Mouse (Mus musculus) hindbrain, embryonic 11.5 days (tissue): ENCODE results near the gene Khsrp. TPM values are rescaled to one million over a fixed set of nuclear protein-coding genes. Genes with fewer than 3 reads are reported as not detected.

Experiments
- ATAC-seq: fragments of 200-750 bp; cut with Nextera tagmentation; 2 replicates; pipeline ENCODE4 v1.8.0; 2017; ENCODE audit warnings: mild to moderate bottlenecking, moderate TSS enrichment, moderate library complexity; ENCODE audit not compliant: low FRiP score
- DNase-seq: peaks from one replicate; pipeline ENCODE4 v3.0.0-alpha.2; 2015; ENCODE audit warnings: low spot score
- H3K27ac ChIP-seq: fragments of 300-500 bp; sonication (generic); 2 replicates; pipeline ENCODE4 v1.5.1; 2014; ENCODE audit warnings: mild to moderate bottlenecking, low read depth, low read length
- H3K27me3 ChIP-seq: fragments of 300-500 bp; sonication (generic); 2 replicates; pipeline ENCODE4 v1.6.1; 2014; ENCODE audit warnings: mild to moderate bottlenecking, low read length, moderate library complexity, mixed read lengths; ENCODE audit not compliant: control insufficient read depth, insufficient read depth
- H3K36me3 ChIP-seq: fragments of 300-500 bp; sonication (generic); 2 replicates; pipeline ENCODE4 v1.6.1; 2014; ENCODE audit warnings: mild to moderate bottlenecking, low read length, moderate library complexity, mixed read lengths; ENCODE audit not compliant: control insufficient read depth, insufficient read depth
- H3K4me1 ChIP-seq: fragments of 300-500 bp; sonication (generic); replicated peaks from 2 replicates; pipeline ENCODE4 v1.6.1; 2014; ENCODE audit warnings: low read length, mixed read lengths; ENCODE audit not compliant: control insufficient read depth, insufficient read depth
- H3K4me2 ChIP-seq: fragments of 300-500 bp; sonication (generic); replicated peaks from 2 replicates; pipeline ENCODE4 v1.6.1; 2014; ENCODE audit warnings: mild to moderate bottlenecking, low read depth, low read length
- H3K4me3 ChIP-seq: fragments of 300-500 bp; sonication (generic); 2 replicates; pipeline ENCODE4 v1.5.1; 2014; ENCODE audit warnings: low read depth, low read length
- H3K9ac ChIP-seq: fragments of 300-500 bp; sonication (generic); 2 replicates; pipeline ENCODE4 v1.6.1; 2014; ENCODE audit warnings: low read depth, low read length
- H3K9me3 ChIP-seq: fragments of 300-500 bp; sonication (generic); 2 replicates; pipeline ENCODE4 v1.6.1; 2016; ENCODE audit warnings: low read length; ENCODE audit not compliant: control insufficient read depth
- WGBS: fragments of 180-500 bp; shearing (Covaris S2); extraction: QIAGEN DNeasy Blood & Tissue Kit; methylation state at CpG from one replicate; pipeline ENCODE4 v1.1.7; 2014; 5-methylcytosine and 5-hydroxymethylcytosine counted together
- polyA plus RNA-seq: library from polyadenylated mRNA; unstranded; fragments of >200 nt; fragmentation: Nextera tagmentation; extraction: Ambion mirVana; gene quantifications from 2 replicates; pipeline ENCODE4 v1.2.1, GENCODE M21; 2014

The Khsrp gene
- polyA plus RNA-seq, 1 experiment from 2014 or later: 42.7 TPM

GRCm38 (mm10) chr17:56974708-56975240, 56.5 kb downstream of the Khsrp start:
- Histone ChIP-seq H3K9me3 (no peaks in the 10 kb centered on the region), H3K9ac (no peak overlapping the region), H3K4me3 (no peak overlapping the region), H3K4me1 (no peaks in the 10 kb centered on the region), H3K27me3 (peaks cover 2% of the 10 kb centered on the region; the same call in 1 of the 2 replicates), H3K27ac (no peak overlapping the region), H3K4me2 (no peak overlapping the region), H3K36me3 (no peaks in the 10 kb centered on the region)
- DNase-seq (no peak), ATAC-seq (no peak)
- WGBS: 68% methylated on average over 5 of the region's 5 CpGs

- Histone ChIP-seq H3K4me2 (no peak overlapping the region), H3K4me1 (no peaks in the 10 kb centered on the region), H3K9ac (no peak overlapping the region), H3K4me3 (no peak overlapping the region), H3K36me3 (no peaks in the 10 kb centered on the region), H3K27me3 (peaks cover 2% of the 10 kb centered on the region; the same call in 1 of the 2 replicates), H3K9me3 (no peaks in the 10 kb centered on the region), H3K27ac (no peak overlapping the region)
- no peak for ATAC-seq
- DNase-seq: no peak
- WGBS: 63% methylated on average over 11 of the region's 14 CpGs
These were observed 57.2 kb downstream of the Khsrp start for GRCm38 (mm10) chr17:56973956-56974707.

Other genes starting within 250 kb of the Khsrp start
- 6.4 and 6.7 TPM in 2 replicates for gene Rfx2, start 200.5 kb downstream of the Khsrp start, polyA plus RNA-seq
- not detected in 2 replicates for gene Acsbg2, start 157.1 kb downstream of the Khsrp start, polyA plus RNA-seq
- gene 1700061G19Rik, start 156.0 kb downstream of the Khsrp start, polyA plus RNA-seq: 0.25 and 0.26 TPM in 2 replicates
- gene Mllt1, start 96.1 kb downstream of the Khsrp start, polyA plus RNA-seq: 26.0 and 32.2 TPM in 2 replicates
- gene Acer1, start 49.4 kb downstream of the Khsrp start, polyA plus RNA-seq: not detected in 2 replicates
- gene Clpp, start 41.2 kb downstream of the Khsrp start, polyA plus RNA-seq: 146 and 152 TPM in 2 replicates
- gene Alkbh7, start 34.2 kb downstream of the Khsrp start, polyA plus RNA-seq: 32.4 and 33.0 TPM in 2 replicates
- 0.36 TPM in 1 of 2 replicates, not detected in the other for gene Pspn, start 31.5 kb downstream of the Khsrp start, polyA plus RNA-seq
- 65.6 and 76.7 TPM in 2 replicates for gene Gtf2f1, start 20.2 kb downstream of the Khsrp start, polyA plus RNA-seq
- gene Gm17949, start 20.1 kb downstream of the Khsrp start, polyA plus RNA-seq: 0.33 TPM in 1 of 2 replicates, not detected in the other
- gene Slc25a41, start 10.1 kb upstream of the Khsrp start, polyA plus RNA-seq: not detected in 2 replicates
- 2.1 and 3.6 TPM in 2 replicates for gene Crb3, start 27.6 kb upstream of the Khsrp start, polyA plus RNA-seq
- gene Slc25a23, start 28.3 kb upstream of the Khsrp start, polyA plus RNA-seq: 14.1 and 16.0 TPM in 2 replicates
- gene Dennd1c, start 47.0 kb upstream of the Khsrp start, polyA plus RNA-seq: 2.9 and 3.8 TPM in 2 replicates
- gene Tubb4a, start 56.3 kb upstream of the Khsrp start, polyA plus RNA-seq: 165 and 191 TPM in 2 replicates
- 6.3 and 7.6 TPM in 2 replicates for gene Tnfsf9, start 73.8 kb upstream of the Khsrp start, polyA plus RNA-seq
- 0.28 TPM in 1 of 2 replicates, not detected in the other for gene Cd70, start 118.3 kb upstream of the Khsrp start, polyA plus RNA-seq
- 0.09 TPM in 1 of 2 replicates, not detected in the other for gene Tnfsf14, start 162.7 kb upstream of the Khsrp start, polyA plus RNA-seq
- 0.36 and 0.82 TPM in 2 replicates for gene C3, start 196.6 kb upstream of the Khsrp start, polyA plus RNA-seq
- 23.5 and 23.9 TPM in 2 replicates for gene Gpr108, start 216.9 kb upstream of the Khsrp start, polyA plus RNA-seq
- gene Trip10, start 217.9 kb upstream of the Khsrp start, polyA plus RNA-seq: 21.8 and 21.9 TPM in 2 replicates
- 2.5 and 2.6 TPM in 2 replicates for gene Vav1, start 247.6 kb upstream of the Khsrp start, polyA plus RNA-seq